Mouse (Mus musculus) gastrocnemius, postnatal 10 days (tissue): ENCODE data around the gene Gm49392. TPM values are rescaled to one million over a fixed set of nuclear protein-coding genes. Genes with fewer than 3 reads are reported as not detected.

Experiments
- total RNA-seq, 2 experiments: library from RNA; stranded (reverse); gene quantifications; 2 replicates each; pipeline ENCODE4 v1.2.3; 2021

Gm49392 gene
- total RNA-seq, 2 experiments from 2014 or later: 0.26 TPM; not detected in 1

Other genes starting within 250 kb of the Gm49392 start
- gene BC051665, start 110.5 kb downstream of the Gm49392 start, total RNA-seq: not detected
- gene Ctsll3, start 94.0 kb downstream of the Gm49392 start, total RNA-seq: not detected
- gene 4930486L24Rik, start 32.4 kb downstream of the Gm49392 start, total RNA-seq: under 1 TPM in 1 of 2 experiments, not detected in 1; 0.47 TPM
- gene Ctla2b, start 553 bp upstream of the Gm49392 start, total RNA-seq: 1 to 10 TPM; 3.1 to 3.5 TPM
- gene Tpbpb, start 8.0 kb upstream of the Gm49392 start, total RNA-seq: not detected
- not detected for gene Gm49393, start 38.7 kb upstream of the Gm49392 start, total RNA-seq
- not detected for gene Gm49391, start 39.7 kb upstream of the Gm49392 start, total RNA-seq
- 10 to 100 TPM; 27.1 to 27.2 TPM for gene Ctla2a, start 39.7 kb upstream of the Gm49392 start, total RNA-seq
- not detected for gene Tpbpa, start 45.1 kb upstream of the Gm49392 start, total RNA-seq
- gene Ctsj, start 109.1 kb upstream of the Gm49392 start, total RNA-seq: not detected
- not detected for gene Ctsq, start 143.7 kb upstream of the Gm49392 start, total RNA-seq